Mouse (Mus musculus) liver, embryonic 14.5 days (tissue): Measurements from ENCODE around the gene Toporsl.

Experiments used
- CTCF ChIP-seq: IDR thresholded peaks from 2 replicates; pipeline ENCODE4 v1.5.1; 2016; ENCODE audit warnings: antibody characterized with exemption, low read depth, control low read depth
- EP300 ChIP-seq: IDR thresholded peaks from 2 replicates; pipeline ENCODE4 v1.6.1; 2016; ENCODE audit warnings: antibody characterized with exemption, low read depth

- no peak for TF ChIP-seq CTCF
- TF ChIP-seq EP300 = no peak
These were observed 2.2 kb upstream of the Toporsl start for GRCm38 (mm10) chr4:52593821-52594356.
